Mouse (Mus musculus): ENCODE data around the gene Unc5b.

- TF ChIP-seq GATA1 (IDR thresholded peaks at IDR 0.05; ENCODE audit: low read length) (no peak), TAL1 (IDR thresholded peaks at IDR 0.05; ENCODE audit: low read length) (no peak)
These were observed 84.9 kb downstream of the Unc5b start for GRCm38 (mm10) chr10:60746512-60746911.

Data from erythroblast, embryonic 14.5 days (primary cell).